Mouse (Mus musculus): ENCODE measurements around the gene Trdmt1.

DNA sequence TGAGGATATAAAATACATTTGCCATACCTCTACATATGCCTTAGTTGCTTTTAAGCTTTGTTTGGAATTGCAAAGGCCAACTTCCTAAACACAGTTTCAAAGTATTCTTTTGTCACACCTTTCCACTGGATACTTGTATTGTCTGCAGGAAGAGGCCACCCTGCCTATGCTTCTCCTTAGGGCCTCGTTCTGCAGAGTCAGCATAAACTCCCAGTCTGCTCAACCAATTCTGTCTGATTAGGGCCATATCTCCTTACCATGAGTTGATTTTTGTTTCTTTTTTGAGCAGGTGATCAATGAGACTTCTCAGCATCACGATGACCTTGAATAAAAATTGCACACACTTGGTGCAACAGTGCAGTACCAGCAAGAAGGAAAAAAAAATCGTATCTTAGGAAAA is 37.7 kb upstream of the Trdmt1 start:
- TF ChIP-seq POLR2A (IDR thresholded peaks at IDR 0.05; ENCODE audit: extremely low read depth, insufficient read depth, low read length): no peak
- no peak for TF ChIP-seq CTCF (IDR thresholded peaks at IDR 0.05; ENCODE audit: low read depth, low read length)

All from liver, adult 2 months (tissue).